Mouse (Mus musculus): ENCODE measurements at regions not wholly inside any gene's neighbourhood (a gene's known extent, or its start where the extent isn't known, plus 50 kb on each side); places are given as distances from the start of the nearest gene placed in this dataset.

GRCm38 (mm10) chr6:43775525-43775924 lies 109.4 kb upstream of the Tpk1 start:
- H3K9me3 ChIP-seq (ENCODE audit: low read length): no peaks in the 10 kb centered on the region
- no peaks in the 10 kb centered on the region for H3K36me3 ChIP-seq (ENCODE audit: insufficient read depth, low read length)
- no peak for DNase-seq (ENCODE audit: low spot score)
- no peaks in the 10 kb centered on the region for H3K27me3 ChIP-seq (ENCODE audit: insufficient read depth, low read length)
- no peak overlapping the region for H3K4me3 ChIP-seq (ENCODE audit: low read depth, low read length)
- H3K9ac ChIP-seq (replicated peaks; ENCODE audit: low read length, poor library complexity, severe bottlenecking): no peak overlapping the region
- ATAC-seq (ENCODE audit: low FRiP score): no peak
- 90% methylated on average over 2 of the region's 2 CpGs for WGBS
- TF ChIP-seq CTCF (IDR thresholded peaks at IDR 0.05): no peak
- H3K4me2 ChIP-seq (ENCODE audit: low read depth, low read length, poor library complexity, severe bottlenecking): no peak overlapping the region
- no peaks in the 10 kb centered on the region for H3K4me1 ChIP-seq (ENCODE audit: insufficient read depth, low read length)
- H3K27ac ChIP-seq (ENCODE audit: low read depth, low read length): no peak overlapping the region

- 44% methylated on average over 4 of the region's 4 CpGs for WGBS
- DNase-seq (ENCODE audit: low spot score): peak; percentile 3
These were observed 108.4 kb upstream of the Tpk1 start for GRCm38 (mm10) chr6:43774490-43774889.

GRCm38 (mm10) chr6:43773561-43773960 lies 107.5 kb upstream of the Tpk1 start:
- no peaks in the 10 kb centered on the region for H3K27me3 ChIP-seq (ENCODE audit: insufficient read depth, low read length)
- WGBS: 65% methylated on average over 3 of the region's 3 CpGs
- H3K36me3 ChIP-seq (ENCODE audit: insufficient read depth, low read length): no peaks in the 10 kb centered on the region
- no peak overlapping the region for H3K4me3 ChIP-seq (ENCODE audit: low read depth, low read length)
- no peak overlapping the region for H3K9ac ChIP-seq (replicated peaks; ENCODE audit: low read length, poor library complexity, severe bottlenecking)
- no peak for TF ChIP-seq CTCF (IDR thresholded peaks at IDR 0.05)
- H3K4me1 ChIP-seq (ENCODE audit: insufficient read depth, low read length): no peaks in the 10 kb centered on the region
- no peak overlapping the region for H3K4me2 ChIP-seq (ENCODE audit: low read depth, low read length, poor library complexity, severe bottlenecking)
- no peak overlapping the region for H3K27ac ChIP-seq (ENCODE audit: low read depth, low read length)
- DNase-seq (ENCODE audit: low spot score) (no peak), ATAC-seq (ENCODE audit: low FRiP score) (no peak)
- no peaks in the 10 kb centered on the region for H3K9me3 ChIP-seq (ENCODE audit: low read length)

More at GRCm38 (mm10) chr6:43774490-43774889, 108.4 kb upstream of the Tpk1 start:
- ATAC-seq (ENCODE audit: low FRiP score): no peak
- no peaks in the 10 kb centered on the region for H3K36me3 ChIP-seq (ENCODE audit: insufficient read depth, low read length)
- H3K9me3 ChIP-seq (ENCODE audit: low read length): no peaks in the 10 kb centered on the region
- no peak for TF ChIP-seq CTCF (IDR thresholded peaks at IDR 0.05)
- no peaks in the 10 kb centered on the region for H3K4me1 ChIP-seq (ENCODE audit: insufficient read depth, low read length)
- no peak overlapping the region for H3K4me2 ChIP-seq (ENCODE audit: low read depth, low read length, poor library complexity, severe bottlenecking)
- H3K27ac ChIP-seq (ENCODE audit: low read depth, low read length): no peak overlapping the region
- no peak overlapping the region for H3K9ac ChIP-seq (replicated peaks; ENCODE audit: low read length, poor library complexity, severe bottlenecking)
- H3K27me3 ChIP-seq (ENCODE audit: insufficient read depth, low read length): no peaks in the 10 kb centered on the region
- H3K4me3 ChIP-seq (ENCODE audit: low read depth, low read length): no peak overlapping the region

GRCm38 (mm10) chr6:43765958-43766357 lies 99.9 kb upstream of the Tpk1 start:
- Histone ChIP-seq H3K36me3 (ENCODE audit: insufficient read depth, low read length) (no peaks in the 10 kb centered on the region), H3K4me1 (ENCODE audit: insufficient read depth, low read length) (no peaks in the 10 kb centered on the region), H3K9me3 (ENCODE audit: low read length) (no peaks in the 10 kb centered on the region), H3K4me3 (ENCODE audit: low read depth, low read length) (no peak overlapping the region), H3K27me3 (ENCODE audit: insufficient read depth, low read length) (no peaks in the 10 kb centered on the region), H3K27ac (ENCODE audit: low read depth, low read length) (no peak overlapping the region), H3K9ac (replicated peaks; ENCODE audit: low read length, poor library complexity, severe bottlenecking) (no peak overlapping the region), H3K4me2 (ENCODE audit: low read depth, low read length, poor library complexity, severe bottlenecking) (no peak overlapping the region)
- no peak for TF ChIP-seq CTCF (IDR thresholded peaks at IDR 0.05)
- DNase-seq (ENCODE audit: low spot score) (no peak), ATAC-seq (ENCODE audit: low FRiP score) (no peak)
- 85% methylated on average over 1 of the region's 1 CpGs for WGBS
